Mouse (Mus musculus) granulocyte monocyte progenitor cell, adult 5-6 weeks (primary cell): ENCODE measurements around the gene Nelfe. TPM values are rescaled to one million over a fixed set of nuclear protein-coding genes. Genes with fewer than 3 reads are reported as not detected.
"Not testable (repeated sequence)": the region's sequence is repeated elsewhere in the genome, so short reads cannot be mapped to it uniquely, and the experiment has no call there.

Experiments used
- ATAC-seq: replicated peaks from 2 replicates; pipeline ENCODE4 v1.8.0; 2016; ENCODE audit warnings: mild to moderate bottlenecking, moderate TSS enrichment, inconsistent platforms; ENCODE audit not compliant: poor library complexity, severe bottlenecking
- total RNA-seq, 2 experiments: library from RNA; stranded (forward) in 1 of 2; stranded (reverse) in 1 of 2; fragments of 200-712, 200-1000 nt in 1 of 2; fragments of >200 nt in 1 of 2; fragmentation: Nextera tagmentation in 1 of 2; gene quantifications; 2 replicates each; pipeline ENCODE4 v1.2.3; 2014 to 2017

Gene Nelfe
- total RNA-seq, 2 experiments from 2014 or later = 53.3 to 57.3 TPM

GRCm38 (mm10) chr17:34887942-34888341 is 37.8 kb downstream of the Nelfe start:
- ATAC-seq = peak; percentile 74

GRCm38 (mm10) chr17:34890074-34890743 is 40.0 kb downstream of the Nelfe start:
- no peak for ATAC-seq

GRCm38 (mm10) chr17:34891377-34891776 is 41.2 kb downstream of the Nelfe start:
- ATAC-seq = no peak

GRCm38 (mm10) chr17:34893072-34893824 is 43.1 kb downstream of the Nelfe start:
- no peak for ATAC-seq

GRCm38 (mm10) chr17:34894074-34894597 is 43.9 kb downstream of the Nelfe start:
- peak; percentile 77 for ATAC-seq

- ATAC-seq = peak; percentile 18
Measured at GRCm38 (mm10) chr17:34894801-34895530, 44.8 kb downstream of the Nelfe start.

- ATAC-seq = no peak
Measured at GRCm38 (mm10) chr17:34895724-34896123, 45.5 kb downstream of the Nelfe start.

- no peak for ATAC-seq
Measured at GRCm38 (mm10) chr17:34896366-34896765, 46.2 kb downstream of the Nelfe start.

GRCm38 (mm10) chr17:34897373-34898159 is 47.4 kb downstream of the Nelfe start:
- no peak for ATAC-seq

- ATAC-seq = peak; percentile 16; the same call in 1 of the 2 replicates
Measured at GRCm38 (mm10) chr17:34898160-34898586, 48.0 kb downstream of the Nelfe start, which contains the start of the genes C2 and Ehmt2. C2 (minus strand) TSS chr17:34898265. Ehmt2 (plus strand) TSS chr17:34898469.

- ATAC-seq = no peak
Measured at GRCm38 (mm10) chr17:34898706-34899052, 48.5 kb downstream of the Nelfe start.

- 0 out of 2 replicates have a peak, but pooled peaks have one; percentile 13 for ATAC-seq
Measured at GRCm38 (mm10) chr17:34899053-34899889, 49.1 kb downstream of the Nelfe start.

GRCm38 (mm10) chr17:34899890-34900243 is 49.7 kb downstream of the Nelfe start:
- no peak for ATAC-seq

- ATAC-seq = not testable (repeated sequence)
Measured at GRCm38 (mm10) chr17:34900826-34901225, 50.6 kb downstream of the Nelfe start.

- ATAC-seq = not testable (repeated sequence)
Measured at GRCm38 (mm10) chr17:34901948-34902347, 51.8 kb downstream of the Nelfe start.

- ATAC-seq = no peak
Measured at GRCm38 (mm10) chr17:34902895-34903294, 52.7 kb downstream of the Nelfe start.
